Mouse (Mus musculus): Measurements from ENCODE around the gene Sf3a1.
A peak's percentile ranks its signal among the peaks of the same experiment; 100 is the strongest.

The Sf3a1 gene

DNA sequence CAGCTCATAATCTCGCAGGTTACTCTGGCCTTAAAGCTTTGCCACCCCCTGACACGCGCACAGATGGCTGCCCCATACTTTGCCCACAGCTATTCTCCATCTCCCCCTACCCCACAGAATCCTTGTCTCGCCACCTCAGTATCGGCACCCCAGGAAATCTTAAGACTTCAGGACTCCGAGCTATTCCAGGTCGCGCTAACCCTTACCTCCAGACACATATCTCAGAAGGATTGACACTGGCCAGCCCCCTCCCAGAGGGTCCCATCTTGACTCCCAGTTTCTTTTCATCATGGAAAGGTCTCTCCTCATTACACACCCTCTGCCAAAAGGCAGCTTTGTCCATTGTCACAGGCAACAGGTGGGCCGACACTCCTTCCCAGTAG lies 27.2 kb downstream of the Sf3a1 start:
- DNase-seq = peak; percentile 47

DNA sequence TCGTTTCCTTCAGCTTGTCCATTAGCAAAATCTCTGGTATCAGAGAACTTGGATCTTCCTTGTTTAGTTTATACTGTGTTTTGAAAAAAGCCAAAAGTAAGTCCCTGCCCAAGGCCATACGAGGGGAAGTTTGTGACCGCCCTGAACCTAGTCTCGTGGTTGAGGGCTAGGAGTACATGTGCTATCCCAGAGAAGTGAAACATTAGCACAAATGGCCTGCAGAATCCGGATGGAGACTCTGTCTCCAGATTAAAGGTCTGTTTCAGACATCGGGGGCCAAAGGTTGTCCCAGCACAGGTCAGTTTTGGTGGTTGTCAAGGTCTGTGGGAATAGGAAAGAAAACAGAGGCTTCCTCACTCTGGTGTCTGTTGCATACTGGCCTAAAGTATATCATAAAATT lies 29.0 kb downstream of the Sf3a1 start:
- DNase-seq = no peak

DNA sequence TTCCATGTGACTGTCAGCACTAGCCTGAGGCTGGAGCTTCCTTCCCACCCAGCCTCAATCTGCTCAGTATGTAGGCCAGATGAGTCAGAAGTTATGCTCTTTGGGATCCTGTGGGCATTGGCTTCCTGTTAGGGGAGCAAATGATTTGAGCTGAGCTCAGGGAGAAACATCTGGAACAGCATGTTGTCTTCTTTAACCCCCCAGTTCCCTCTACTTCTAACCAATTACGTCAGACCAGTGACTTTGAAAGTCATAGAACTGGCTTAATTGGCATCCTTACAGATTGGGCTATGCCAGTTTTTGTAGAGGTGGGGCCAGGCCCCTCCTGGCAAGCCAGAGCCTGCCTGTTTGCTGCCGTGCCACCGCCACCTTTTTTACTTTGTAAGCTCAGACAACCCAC lies 30.5 kb downstream of the Sf3a1 start:
- no peak for DNase-seq

DNA sequence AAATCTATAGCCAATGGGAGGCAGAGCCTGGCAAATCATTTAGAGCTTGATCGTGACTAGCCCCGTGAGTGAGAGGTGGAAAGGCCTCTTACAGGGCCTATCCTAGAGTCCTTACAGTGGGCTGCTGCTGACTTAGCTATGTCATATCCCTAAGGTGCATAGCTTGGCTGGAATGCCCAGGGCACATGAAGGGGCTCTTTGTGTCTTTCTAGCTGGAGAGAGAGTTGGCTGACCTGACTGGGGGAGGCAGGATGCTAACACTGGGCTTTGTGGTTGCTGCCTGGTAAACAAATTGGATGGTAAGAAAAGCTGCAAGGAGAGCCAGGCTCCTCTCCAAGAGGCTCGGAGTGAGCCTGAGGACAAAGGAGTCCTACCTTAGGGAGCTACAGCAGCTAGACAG lies 32.6 kb downstream of the Sf3a1 start:
- DNase-seq = no peak

DNA sequence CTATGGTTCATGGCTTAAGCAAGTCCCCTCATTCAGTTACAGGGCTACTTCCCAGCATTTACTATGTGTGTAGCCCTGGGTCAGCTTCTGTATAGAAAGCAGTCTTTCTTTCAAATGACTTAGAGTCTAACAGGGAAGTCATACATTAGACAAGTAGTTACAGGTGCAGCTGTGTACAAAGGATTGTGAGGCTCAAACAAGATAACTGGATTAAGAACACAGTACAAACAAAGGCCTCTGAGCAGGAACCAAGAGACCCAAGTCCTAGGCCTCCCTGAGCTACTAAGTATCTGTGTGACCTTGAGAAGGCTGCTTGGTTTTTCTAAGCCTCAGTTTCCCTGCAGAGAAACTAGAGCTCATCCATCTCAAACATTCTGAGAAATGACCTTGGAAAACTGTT lies 33.3 kb downstream of the Sf3a1 start:
- no peak for DNase-seq

DNA sequence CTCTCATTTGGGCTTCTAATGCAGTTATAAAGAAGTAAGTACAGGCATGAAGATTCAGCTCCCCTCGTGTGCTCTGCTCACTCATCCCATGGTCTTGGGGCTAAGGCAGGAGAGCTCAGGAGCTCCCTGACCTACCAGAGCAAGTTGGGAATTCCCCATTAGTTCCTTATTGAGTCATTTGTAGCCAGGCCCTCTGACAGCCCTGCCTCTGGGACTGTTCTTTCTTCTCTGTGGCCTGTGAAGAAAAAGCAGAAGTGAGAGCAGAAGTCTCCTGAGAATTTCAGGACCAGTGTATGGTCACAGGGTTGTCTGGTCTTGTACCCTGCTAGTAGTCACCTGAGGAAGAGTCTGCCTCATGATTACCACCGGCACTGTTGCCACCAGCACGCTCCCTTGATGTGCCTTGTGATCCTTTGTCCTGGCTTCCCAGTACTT lies 35.5 kb downstream of the Sf3a1 start:
- no peak for DNase-seq

DNA sequence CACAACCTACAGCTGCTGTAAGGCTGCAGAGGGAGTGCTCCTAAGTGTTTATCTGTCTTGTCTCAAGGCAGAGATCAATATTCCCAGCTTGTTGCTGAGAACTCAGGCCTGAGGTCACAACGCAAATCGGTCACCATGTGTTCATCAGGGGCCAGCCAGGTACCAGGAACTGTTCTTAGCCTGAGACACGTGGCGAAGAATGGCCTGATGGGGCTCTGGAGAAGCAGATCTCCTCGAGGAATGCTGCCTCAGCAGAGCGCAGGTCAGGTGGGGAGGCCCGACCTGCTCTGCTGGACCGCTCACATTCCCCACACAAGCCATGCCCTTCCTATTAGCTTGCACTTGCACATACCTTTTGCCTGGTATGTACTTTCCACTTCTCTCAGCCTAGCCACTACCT lies 36.5 kb downstream of the Sf3a1 start:
- no peak for DNase-seq

DNA sequence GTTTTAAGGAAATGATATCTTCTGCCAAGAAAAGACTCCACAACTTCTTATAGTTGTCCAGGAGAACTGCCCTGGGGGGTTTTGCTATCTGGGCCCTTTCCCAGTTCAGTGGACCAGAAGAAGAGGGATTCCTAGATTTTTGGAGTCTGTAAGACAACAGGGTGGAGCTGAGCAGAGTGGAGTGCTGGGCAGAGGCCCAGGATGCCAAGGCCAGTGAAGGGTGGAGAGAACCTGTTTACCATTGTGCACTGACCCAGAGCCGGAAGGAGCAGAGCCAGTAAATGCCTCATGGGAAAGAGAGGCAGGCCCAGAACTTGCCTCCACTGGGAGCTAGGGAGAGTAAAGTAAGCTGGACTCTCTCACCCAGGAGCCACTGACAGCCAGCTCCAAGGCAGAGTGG lies 37.5 kb downstream of the Sf3a1 start:
- DNase-seq = no peak

DNA sequence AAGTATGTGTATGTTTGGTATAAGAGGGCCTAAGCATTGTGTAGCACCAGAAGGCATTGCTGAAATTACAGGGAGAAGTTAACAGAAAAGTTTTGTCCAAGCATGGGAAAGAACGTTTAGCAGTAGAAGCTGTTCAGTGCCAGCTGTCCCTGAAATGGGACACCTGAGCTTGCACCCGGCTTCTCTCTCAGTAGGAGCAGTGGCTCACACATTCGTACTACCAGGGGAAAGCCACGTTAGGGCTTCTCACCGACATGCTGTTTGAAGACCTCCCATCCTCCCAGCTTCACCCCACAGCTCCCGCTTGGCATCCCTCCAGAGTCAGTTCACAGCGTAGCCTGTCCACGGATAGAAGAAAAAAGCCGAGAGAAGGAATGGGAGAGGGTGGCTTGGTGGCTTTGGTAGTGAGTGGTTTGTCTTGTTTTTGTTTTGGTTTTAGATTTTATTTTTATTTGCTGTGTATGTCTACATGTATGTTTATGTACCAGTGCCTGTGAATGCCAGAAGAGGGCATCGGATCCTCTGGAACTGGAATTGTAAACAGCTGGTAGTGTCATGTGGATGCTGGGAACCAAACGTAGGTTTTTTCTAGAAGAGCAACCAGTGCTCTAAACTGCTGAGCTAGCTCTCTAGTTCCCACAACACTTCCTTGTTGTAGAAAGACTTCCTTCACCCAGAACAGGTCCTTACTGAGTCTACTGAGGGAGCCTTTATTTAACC lies 42.0 kb downstream of the Sf3a1 start:
- no peak for DNase-seq

DNA sequence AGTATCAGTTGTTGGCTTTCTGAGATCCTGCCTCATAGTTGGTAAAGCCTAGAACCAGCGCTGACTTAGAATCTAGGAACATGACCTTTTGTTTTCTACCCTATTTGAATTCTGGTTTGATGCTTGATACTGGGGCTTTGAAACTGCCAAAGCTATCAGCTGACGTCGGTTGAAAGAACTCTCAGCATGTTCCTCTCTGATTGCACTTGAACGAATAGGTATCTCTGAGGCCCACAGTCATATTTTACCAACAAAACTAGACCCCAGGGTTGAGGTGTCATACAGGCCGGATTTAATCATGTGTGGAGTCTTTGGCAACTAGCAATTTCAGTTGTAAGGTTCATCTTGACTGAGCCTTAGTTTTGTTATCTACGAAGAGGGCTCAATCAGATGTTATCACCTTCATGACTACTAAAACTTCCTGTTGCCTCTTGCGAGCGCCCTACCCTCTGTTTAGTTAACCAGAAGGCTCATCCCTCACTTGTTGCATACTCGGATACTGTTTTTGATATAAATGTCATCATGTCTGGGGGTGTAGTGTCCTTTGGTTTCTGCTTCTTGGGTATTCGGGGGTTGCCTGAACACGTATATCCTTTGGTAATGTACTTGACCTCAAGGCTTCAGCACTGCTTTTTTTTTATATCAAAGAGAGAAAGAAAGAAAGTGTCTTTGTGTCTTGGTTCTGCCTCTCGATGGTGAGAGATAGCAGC lies 43.0 kb downstream of the Sf3a1 start:
- DNase-seq = no peak

DNA sequence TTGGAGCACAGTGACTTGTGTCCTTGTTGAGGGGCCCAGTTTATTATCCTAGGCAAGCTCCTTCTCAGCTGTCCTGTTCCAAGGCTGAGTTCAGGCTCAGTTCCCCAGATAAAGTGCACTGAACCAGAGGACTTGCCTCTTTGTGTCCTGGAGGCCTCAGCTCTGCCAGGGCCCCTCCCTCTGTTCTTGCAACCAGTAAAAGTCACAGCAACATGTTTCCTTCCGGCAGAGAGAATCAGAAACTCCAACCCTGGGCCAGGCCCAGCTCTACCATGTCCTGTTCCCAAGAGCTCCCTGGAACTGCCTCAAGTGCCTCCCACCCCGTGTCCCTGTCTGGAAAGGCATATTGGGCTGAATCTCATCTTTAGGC lies 43.5 kb downstream of the Sf3a1 start:
- no peak for DNase-seq

DNA sequence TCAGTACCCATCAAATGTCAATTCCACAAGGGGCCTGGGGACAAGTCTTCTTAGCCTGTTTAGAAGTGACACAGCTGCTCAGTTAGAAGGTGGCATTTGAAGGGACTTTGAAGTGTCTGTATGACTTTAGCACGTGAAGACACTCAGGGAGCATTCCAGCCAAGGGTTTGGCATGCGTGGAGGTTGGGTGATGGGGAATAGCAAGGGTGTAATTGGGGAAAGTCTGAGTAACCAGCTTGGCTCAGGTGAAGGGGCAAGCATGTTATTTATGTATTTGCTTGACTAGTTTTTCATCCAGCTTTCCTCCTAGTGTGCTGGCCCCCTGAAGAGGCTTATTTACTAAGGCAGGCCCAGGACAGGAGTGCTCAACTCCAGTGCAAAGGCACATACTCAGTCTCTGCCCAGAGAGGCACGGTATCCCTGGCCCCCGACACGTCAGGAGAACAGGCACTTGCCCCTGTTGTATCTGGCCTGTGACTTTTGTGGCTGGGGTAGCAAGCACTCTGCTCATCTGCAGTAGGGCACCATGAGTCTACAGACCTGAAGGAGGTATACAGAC lies 45.0 kb downstream of the Sf3a1 start:
- no peak for DNase-seq

DNA sequence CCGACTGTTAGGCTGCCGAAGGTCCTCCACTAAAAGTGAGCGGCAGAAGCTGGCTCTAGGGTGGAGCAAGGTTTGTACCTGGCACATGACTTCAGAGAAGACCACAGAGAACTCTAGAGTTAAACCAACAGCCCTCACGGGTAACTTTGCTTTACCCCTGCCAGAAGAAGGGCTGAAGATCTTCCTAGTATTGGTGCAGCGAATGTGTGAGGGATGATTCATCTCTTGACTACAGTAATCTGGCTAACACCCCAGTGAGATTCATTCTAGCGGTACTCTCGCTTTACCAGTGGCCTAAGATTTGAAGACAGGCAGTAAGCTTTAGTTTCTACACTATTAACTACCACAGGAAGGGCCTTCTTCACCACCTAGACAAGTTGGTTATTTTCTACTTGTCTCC lies 45.8 kb downstream of the Sf3a1 start:
- DNase-seq = no peak

DNA sequence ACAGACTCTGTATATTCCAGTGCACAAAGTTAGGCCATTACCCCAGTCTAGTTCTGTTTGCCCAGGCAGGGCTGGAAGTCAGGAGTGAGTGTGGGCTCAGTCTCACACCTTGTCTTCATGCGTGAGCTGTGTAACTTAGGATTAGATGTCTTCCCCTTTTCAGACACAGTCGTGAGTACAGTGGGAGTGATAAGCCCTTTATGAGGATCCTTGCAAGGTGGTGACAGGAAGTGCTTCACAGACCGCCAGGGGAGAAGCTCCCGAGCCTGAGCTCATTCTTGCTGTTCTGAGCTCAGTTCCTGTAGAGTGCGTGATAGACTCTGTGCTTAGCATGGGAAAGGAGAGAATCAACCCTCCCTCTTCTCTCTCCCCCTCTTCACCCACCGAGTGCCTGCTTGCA lies 46.4 kb downstream of the Sf3a1 start:
- no peak for DNase-seq

DNA sequence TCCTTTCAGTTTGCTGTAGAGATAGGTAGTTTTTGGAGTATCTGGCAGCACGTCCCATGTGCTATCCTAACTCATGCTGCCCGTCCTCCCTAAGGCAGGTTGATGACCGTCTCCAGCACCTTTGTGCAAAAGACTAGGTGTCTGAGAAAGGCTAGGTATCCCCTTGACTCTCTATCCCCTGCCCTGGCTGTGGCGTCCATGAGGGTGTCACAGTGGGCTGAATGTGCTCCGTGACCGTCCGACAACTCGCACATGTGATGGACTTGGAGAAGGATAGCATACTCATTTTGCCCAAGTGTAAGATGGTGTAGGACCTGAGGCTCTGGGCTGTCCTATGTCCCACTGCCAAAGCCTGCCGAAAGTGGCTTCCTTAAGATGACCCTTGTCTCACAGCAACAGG lies 47.5 kb downstream of the Sf3a1 start:
- DNase-seq = no peak

DNA sequence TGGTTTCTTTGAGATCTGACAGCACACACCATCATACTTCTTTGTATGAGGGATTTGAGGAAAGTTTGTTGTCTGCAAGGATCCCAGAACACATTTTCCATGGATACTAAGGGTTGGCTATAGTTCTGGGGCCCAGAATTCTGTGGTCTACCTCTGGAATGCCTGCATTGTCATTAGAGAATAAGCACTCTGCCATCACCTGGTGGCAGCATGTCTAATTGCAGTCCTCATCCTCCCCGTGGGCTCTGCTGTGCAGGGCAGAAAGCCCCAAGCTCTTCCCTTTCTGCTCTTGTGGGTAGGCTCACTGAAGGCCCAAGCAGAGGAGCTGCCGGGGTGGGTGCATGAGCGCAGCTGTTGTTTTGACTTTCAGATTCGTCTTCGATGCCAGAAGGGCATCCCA lies 49.4 kb downstream of the Sf3a1 start:
- no peak for DNase-seq

DNA sequence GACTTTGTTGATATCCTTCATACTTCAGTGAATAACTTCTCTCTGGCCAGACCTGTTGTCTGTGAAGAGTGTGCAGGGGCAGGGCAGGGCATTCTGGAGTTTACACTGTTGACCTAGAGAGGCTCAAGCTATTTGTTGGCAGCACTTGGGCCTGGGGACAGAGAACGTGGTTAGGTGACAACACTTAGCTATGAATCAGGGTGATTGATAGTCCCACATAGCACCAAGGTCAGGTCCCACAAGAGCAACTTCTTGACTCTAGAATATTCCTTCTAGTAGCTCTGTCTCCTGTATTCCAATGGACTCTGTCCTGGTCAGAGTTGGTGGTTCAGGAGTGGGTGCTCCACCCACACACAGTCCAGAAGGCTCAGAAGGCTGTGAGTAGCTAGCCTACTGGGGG lies 50.6 kb downstream of the Sf3a1 start:
- DNase-seq = no peak

DNA sequence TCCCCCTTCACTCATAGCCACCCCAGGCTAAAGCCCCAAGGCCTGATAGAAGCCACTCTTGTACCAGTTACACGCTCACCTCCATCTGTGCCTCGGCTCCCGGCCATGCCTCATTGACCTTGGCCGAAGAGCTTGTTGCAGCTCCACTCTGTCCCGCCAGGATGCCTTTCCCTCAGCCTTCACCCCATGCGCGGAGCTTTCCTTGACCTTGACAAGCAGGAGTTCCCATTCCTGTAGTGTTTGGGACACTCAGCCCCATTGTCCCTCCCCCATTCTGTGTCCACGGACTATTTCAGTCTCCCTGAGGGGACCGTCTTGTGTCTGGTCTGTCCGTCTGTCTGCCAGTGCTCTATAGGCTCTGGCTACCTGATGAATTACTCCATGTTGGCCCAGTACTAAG lies 53.0 kb downstream of the Sf3a1 start:
- DNase-seq = no peak

DNA sequence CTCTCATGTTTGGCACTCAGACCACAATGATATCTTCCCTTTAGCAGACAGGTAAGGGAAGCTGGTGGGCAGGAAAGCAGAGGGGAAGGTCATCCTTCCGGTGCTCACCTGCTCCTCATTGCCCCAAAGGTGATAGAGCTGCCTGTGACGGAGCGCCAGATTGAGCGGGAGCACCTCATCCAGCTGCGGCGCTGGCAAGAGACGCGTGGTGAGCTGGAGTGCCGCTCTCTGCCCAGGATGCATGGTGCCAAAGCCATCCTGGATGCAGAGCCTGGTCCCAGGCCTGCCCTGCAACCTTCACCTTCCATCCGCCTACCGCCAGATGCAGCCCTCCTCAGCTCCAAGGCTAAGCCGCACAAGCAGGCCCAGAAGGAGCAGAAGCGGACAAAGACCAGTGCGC lies 54.4 kb downstream of the Sf3a1 start:
- DNase-seq = no peak

DNA sequence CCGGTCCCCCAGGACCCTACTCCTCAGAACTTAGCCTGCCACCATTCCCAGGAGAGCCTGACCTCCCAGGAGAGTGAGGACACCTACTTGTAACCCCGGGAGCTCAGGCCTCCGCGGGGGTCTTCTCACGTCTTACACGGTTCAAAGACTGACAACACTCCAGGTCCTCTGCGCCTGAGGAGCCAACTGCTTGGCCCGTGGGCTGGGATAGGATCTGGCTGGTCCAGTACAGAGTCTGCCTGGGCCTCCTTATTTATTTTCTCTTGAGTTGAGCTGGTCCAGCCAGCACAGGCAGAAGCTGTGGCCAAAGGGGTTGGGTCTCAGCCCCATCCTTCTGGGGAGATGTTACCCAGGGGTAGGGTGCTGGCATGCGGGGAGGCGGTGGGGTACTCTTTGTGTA lies 54.9 kb downstream of the Sf3a1 start:
- no peak for DNase-seq

DNA sequence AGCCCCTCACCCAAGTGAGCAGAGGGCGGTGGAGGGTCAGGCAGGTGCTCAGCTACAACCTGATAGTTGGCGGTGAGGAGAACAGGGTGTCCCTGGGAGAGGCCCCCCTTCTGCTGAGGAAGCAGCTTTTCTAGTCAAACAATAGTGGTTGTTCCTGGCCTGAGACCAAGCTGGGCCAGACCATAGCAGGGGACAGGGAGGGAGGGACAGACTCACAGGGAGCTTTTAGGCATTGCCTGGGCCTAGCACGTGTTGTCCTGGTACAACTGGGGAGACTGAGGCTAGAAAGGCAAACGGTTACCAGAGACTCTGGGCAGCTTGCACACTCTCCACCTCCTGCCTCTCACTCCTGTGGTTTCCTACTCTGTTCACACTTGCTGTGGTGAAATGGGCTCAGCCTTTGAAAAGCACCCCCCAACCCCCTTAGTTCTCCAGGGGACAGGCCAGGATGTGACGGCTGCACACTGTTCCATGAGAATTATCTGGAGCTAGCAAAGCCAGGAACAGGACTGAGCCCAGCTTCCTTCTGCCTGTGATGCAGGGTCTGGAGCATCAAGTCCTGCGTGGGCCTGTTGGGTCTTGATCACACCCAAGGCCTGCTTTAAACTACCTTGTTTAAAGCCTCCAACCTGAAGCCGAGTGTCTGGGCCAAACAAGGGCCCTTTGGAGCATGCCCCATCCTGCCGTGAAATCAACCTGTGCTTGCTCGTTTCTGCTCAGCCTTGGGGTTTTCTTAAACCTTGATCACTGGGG lies 56.3 kb downstream of the Sf3a1 start:
- no peak for DNase-seq

DNA sequence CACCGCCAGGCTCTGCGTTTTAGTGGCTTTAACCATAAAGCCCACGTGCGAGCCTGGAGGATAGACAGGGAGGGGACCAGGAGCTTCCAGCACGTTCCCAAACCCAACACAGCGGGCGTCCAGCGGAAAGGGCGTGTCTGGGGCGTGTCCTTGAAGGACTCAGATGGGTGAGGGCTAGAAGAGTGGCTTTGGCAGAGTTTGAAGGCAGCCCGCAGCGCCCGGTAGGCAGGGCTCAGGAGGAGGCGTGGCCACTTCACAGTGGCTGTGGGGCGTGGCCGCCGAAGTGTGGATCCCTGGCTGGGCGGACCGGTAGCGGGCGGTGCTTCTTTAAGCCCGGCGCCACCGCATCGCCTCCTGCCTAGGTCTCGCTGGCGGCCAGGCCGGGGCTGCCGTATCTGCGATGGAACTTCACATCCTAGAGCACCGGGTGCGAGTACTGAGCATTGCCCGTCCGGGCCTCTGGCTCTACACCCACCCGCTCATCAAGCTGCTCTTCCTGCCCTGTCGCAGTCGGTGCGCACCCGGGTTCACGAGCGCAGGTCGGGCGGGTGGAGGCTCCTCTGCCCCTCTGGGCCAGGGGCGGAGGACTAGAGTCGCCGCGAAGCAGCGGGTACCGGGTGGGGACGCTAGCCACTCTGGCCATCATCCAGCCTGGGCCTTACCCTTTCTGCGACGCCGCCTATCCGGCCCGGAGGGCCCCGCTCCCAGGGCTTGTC lies 57.9 kb downstream of the Sf3a1 start, which contains the start of gene Castor1:
Gene Castor1 (plus strand): TSS at position 312 of the 716 bp plus-strand sequence.
- peak; percentile 44 for DNase-seq

DNA sequence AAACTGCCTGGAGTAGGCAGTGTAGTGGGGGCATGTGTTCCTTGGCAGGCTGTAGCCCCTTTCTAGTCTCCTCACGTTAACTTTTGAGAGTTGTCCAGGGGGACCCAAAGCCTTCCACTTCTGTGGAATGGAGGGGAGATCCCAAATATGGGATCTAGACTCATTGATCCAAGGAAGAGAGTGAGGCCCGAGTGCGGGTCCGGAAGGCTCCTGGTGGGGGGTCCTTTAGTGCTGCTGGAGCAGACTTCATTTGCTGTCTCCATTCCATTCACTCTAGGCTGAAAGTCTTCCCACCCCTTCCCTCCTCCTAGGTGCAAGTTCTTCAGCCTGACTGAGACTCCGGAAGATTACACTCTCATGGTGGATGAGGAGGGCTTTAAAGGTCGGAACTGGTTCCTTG lies 58.5 kb downstream of the Sf3a1 start:
- DNase-seq = no peak

All from cerebellum, adult 9-10 months (tissue).